8 mouse cellular contexts compared by ENCODE assay signal in genomic region chr3:89159616-89160344, GRCm38 (mm10). TPM values are rescaled to one million over a fixed set of nuclear protein-coding genes. Genes with fewer than 3 reads are reported as not detected.
DNase-seq lines count a peak whose midpoint lies in the region; ATAC-seq and TF ChIP-seq lines count a peak whose summit lies in the region.

TSS of gene Hcn3 (minus strand) at chr3:89160196.

- no peak for TF ChIP-seq CTCF in Patski (IDR thresholded peaks at IDR 0.05)

- H3K4me1 ChIP-seq in heart, embryonic 15.5 days (replicated peaks), result peaks cover 23% of the 10 kb centered on the region

- H3K27me3 ChIP-seq in Patski, result no peaks in the 10 kb centered on the region
- H3K27me3 ChIP-seq in heart, embryonic 15.5 days, result peaks cover 28% of the 10 kb centered on the region

- H3K4me3 ChIP-seq in heart, embryonic 15.5 days, result peak within 1 kb of the TSS; percentile 67

- under 1% methylated on average over 65 of the region's 66 CpGs for WGBS in heart, embryonic 15.5 days

- peak; percentile 49 for ATAC-seq in CD4-positive, CD25-positive, alpha-beta regulatory T cell, adult 4 months
- peak; percentile 15 for ATAC-seq in Patski
- peak; percentile 70 for ATAC-seq in heart, embryonic 15.5 days (replicated peaks; ENCODE audit: insufficient number of reproducible peaks, insufficient read depth, low FRiP score, low read depth)
- ATAC-seq in erythroid progenitor cell, adult 5-6 weeks (replicated peaks; ENCODE audit: low FRiP score, poor library complexity, severe bottlenecking), result no peak

- no peaks in the 10 kb centered on the region for H3K36me3 ChIP-seq in heart, embryonic 15.5 days

- H3K27ac ChIP-seq in heart, embryonic 15.5 days, result no peak within 1 kb of the TSS

- POLR2A ChIA-PET in Patski (lab: Charles Lee), result interaction anchor here (0.6 to 1.5 kb wide), 5 partner anchors 18 to 70 kb away, joined by 3 to 6 read pairs (median 5); partner anchors contain the start of gene Scamp3

- CTCF ChIA-PET in Patski (lab: Charles Lee), result interaction anchor here (0.9 to 2.0 kb wide), 10 partner anchors 13 to 73 kb away, joined by 3 to 10 read pairs (median 4); partner anchors contain the start of genes Fam189b and Pklr

- in situ Hi-C loops in Patski (cut with MboI; ENCODE audit: low pct_unique_long_range_greater_than_20kb), result loop anchor here (5.0 kb wide), 2 partner anchors 37 to 67 kb away; partner anchors contain the start of gene Rusc1

- peak within 1 kb of the TSS; percentile 100 for H3K4me2 ChIP-seq in heart, embryonic 15.5 days

- peak within 1 kb of the TSS; percentile 46 for H3K9ac ChIP-seq in heart, embryonic 15.5 days

- no peaks in the 10 kb centered on the region for H3K9me3 ChIP-seq in heart, embryonic 15.5 days (replicated peaks)

- no peak for DNase-seq in Patski (ENCODE audit: low read depth, low spot score)
- peak; percentile 92 for DNase-seq in embryo, embryonic 11 days
- no peak for DNase-seq in layer of hippocampus, adult 8-10 months (ENCODE audit: low spot score in 2 of 2)
- peak; percentile 69 for DNase-seq in lung, postnatal 10 days
- DNase-seq in retina, embryonic 14.5 days (ENCODE audit: low spot score), result peak; percentile 88

RNA-seq across cellular contexts. Expression of gene Hcn3, which starts in this region (rescaled TPM):
- 1 to 10 TPM; 1.3 to 2.4 TPM for polyA plus RNA-seq in CD4-positive, CD25-positive, alpha-beta regulatory T cell, adult 4 months (2017; shearing (Covaris generic))
- polyA plus RNA-seq in Patski (2021), result 6.2 TPM
- 0.52 and 1.1 TPM in 2 replicates for polyA plus RNA-seq in heart, embryonic 15.5 days (2015; fragmentation: Nextera tagmentation; extraction: Ambion mirVana)
- total RNA-seq in layer of hippocampus, adult 8-10 months (2022), result 10 to 100 TPM; 13.3 to 15.2 (median 14.2) TPM
- total RNA-seq in erythroid progenitor cell, adult 5-6 weeks (2015; ENCODE audit: low replicate concordance), result not detected in 2 replicates
- 3.3 TPM in 1 of 2 replicates, not detected in the other for total RNA-seq in erythroid progenitor cell, adult 5-6 weeks (2017; ENCODE audit: low replicate concordance)

Comparison
In these comparisons a context has a peak if more than half of its experiments do, and no peak if none do; other contexts are left out.
1. DNase-seq: peak in embryo, embryonic 11 days (single experiment), lung, postnatal 10 days (single experiment) and retina, embryonic 14.5 days (single experiment); none in Patski (single experiment) and layer of hippocampus, adult 8-10 months (0 of 2).